Comparison of ENCODE assay signal across 28 mouse cellular contexts in genomic region chr5:117731311-117731710, GRCm38 (mm10). TPM values are rescaled to one million over a fixed set of nuclear protein-coding genes. Genes with fewer than 3 reads are reported as not detected.
DNase-seq lines count a peak whose midpoint lies in the region; ATAC-seq lines count a peak whose summit lies in the region.
"Had no signal": no experiment of that assay in that cellular context is flagged by ENCODE, and none has a peak within 500 bp of the region (broad histone marks: within the 10 kb centered on the region; RNA-seq: fewer than 3 reads in every experiment).

No protein-coding gene starts in this region.

- H3K4me3 ChIP-seq in kidney, embryonic 16.5 days (ENCODE audit: low read length): no peak overlapping the region
- H3K4me3 ChIP-seq in kidney, embryonic 14.5 days (ENCODE audit: low read length): no peak overlapping the region
- H3K4me3 ChIP-seq: embryonic facial prominence, embryonic 12.5 days; embryonic facial prominence, embryonic 15.5 days; forebrain, embryonic 12.5 days; heart, adult 2 months; heart, embryonic 10.5 days; heart, embryonic 13.5 days; hindbrain, embryonic 12.5 days; hindbrain, embryonic 15.5 days; intestine, embryonic 15.5 days had no signal

- no peak overlapping the region for H3K9ac ChIP-seq in kidney, embryonic 16.5 days (replicated peaks; ENCODE audit: low read length)
- no peak overlapping the region for H3K9ac ChIP-seq in kidney, embryonic 14.5 days (ENCODE audit: low read depth, low read length)
- H3K9ac ChIP-seq: embryonic facial prominence, embryonic 12.5 days; embryonic facial prominence, embryonic 15.5 days; forebrain, embryonic 12.5 days; heart, embryonic 13.5 days; hindbrain, embryonic 12.5 days; hindbrain, embryonic 15.5 days; intestine, embryonic 15.5 days had no signal

- DNase-seq in adrenal gland, adult (ENCODE audit: inconsistent age in 2 of 2, low spot score in 1 of 2): peak; percentile 54 to 89
- no peak for DNase-seq in adrenal gland, postnatal 4 days (ENCODE audit: low spot score in 2 of 2)
- peak; percentile 78 for DNase-seq in adrenal gland, adult 2 months
- peak; percentile 69 for DNase-seq in adrenal gland, postnatal 14 days
- no peak for DNase-seq in right cerebral cortex, postnatal 14 days
- DNase-seq: cerebellum, adult 11 months; cerebellum, adult 2 months; cerebellum, adult 9-11 months; cerebellum, postnatal 25 days; gastrocnemius, postnatal 25 days; heart, adult 2 months; heart, postnatal 14 days; heart, postnatal 4 days; kidney, adult 11 months had no signal

- H3K4me2 ChIP-seq in kidney, embryonic 16.5 days (replicated peaks; ENCODE audit: low read depth, low read length): no peak overlapping the region
- H3K4me2 ChIP-seq in kidney, embryonic 14.5 days (replicated peaks; ENCODE audit: low read depth, low read length): no peak overlapping the region
- H3K4me2 ChIP-seq: embryonic facial prominence, embryonic 12.5 days; embryonic facial prominence, embryonic 15.5 days; forebrain, embryonic 12.5 days; heart, embryonic 13.5 days; hindbrain, embryonic 12.5 days; hindbrain, embryonic 15.5 days; intestine, embryonic 15.5 days had no signal

- H3K4me1 ChIP-seq in kidney, embryonic 16.5 days (ENCODE audit: insufficient read depth, low read length): peaks cover 13% of the 10 kb centered on the region
- H3K4me1 ChIP-seq in kidney, embryonic 14.5 days (ENCODE audit: control insufficient read depth, insufficient read depth, low read length): 0 out of 2 replicates have a peak, but pooled peaks cover 12% of the 10 kb centered on the region
- H3K4me1 ChIP-seq: embryonic facial prominence, embryonic 12.5 days; heart, embryonic 13.5 days; hindbrain, embryonic 15.5 days had no signal

- 70% methylated on average over 6 of the region's 6 CpGs for WGBS in kidney, embryonic 16.5 days
- WGBS in kidney, embryonic 14.5 days: 73% methylated on average over 6 of the region's 6 CpGs

- no peaks in the 10 kb centered on the region for H3K9me3 ChIP-seq in kidney, embryonic 16.5 days (ENCODE audit: low read length)
- no peaks in the 10 kb centered on the region for H3K9me3 ChIP-seq in kidney, embryonic 14.5 days (ENCODE audit: control insufficient read depth, low read length)
- H3K9me3 ChIP-seq: embryonic facial prominence, embryonic 12.5 days; embryonic facial prominence, embryonic 15.5 days; forebrain, embryonic 12.5 days; heart, embryonic 10.5 days; heart, embryonic 13.5 days; hindbrain, embryonic 12.5 days; hindbrain, embryonic 15.5 days; intestine, embryonic 15.5 days had no signal

- H3K27ac ChIP-seq in kidney, embryonic 16.5 days (ENCODE audit: low read length): 0 out of 2 replicates have a peak overlapping the region, but pooled peaks have one; percentile 13
- no peak overlapping the region for H3K27ac ChIP-seq in kidney, embryonic 14.5 days (ENCODE audit: low read depth, low read length)
- H3K27ac ChIP-seq: embryonic facial prominence, embryonic 12.5 days; embryonic facial prominence, embryonic 15.5 days; forebrain, embryonic 12.5 days; heart, adult 2 months; heart, embryonic 10.5 days; heart, embryonic 13.5 days; hindbrain, embryonic 12.5 days; hindbrain, embryonic 15.5 days; intestine, embryonic 15.5 days had no signal

- no peaks in the 10 kb centered on the region for H3K27me3 ChIP-seq in kidney, embryonic 16.5 days (ENCODE audit: insufficient read depth, low read length)
- no peaks in the 10 kb centered on the region for H3K27me3 ChIP-seq in kidney, embryonic 14.5 days (ENCODE audit: control insufficient read depth, insufficient read depth, low read length)
- H3K27me3 ChIP-seq: embryonic facial prominence, embryonic 12.5 days; embryonic facial prominence, embryonic 15.5 days; forebrain, embryonic 12.5 days; heart, embryonic 13.5 days; hindbrain, embryonic 12.5 days; hindbrain, embryonic 15.5 days; intestine, embryonic 15.5 days had no signal

- ATAC-seq in kidney, embryonic 16.5 days (ENCODE audit: low FRiP score, low TSS enrichment): no peak
- ATAC-seq in kidney, embryonic 14.5 days (ENCODE audit: low FRiP score, low TSS enrichment): no peak
- no peak for ATAC-seq in granulocyte monocyte progenitor cell, adult 5-6 weeks (replicated peaks; ENCODE audit: poor library complexity, severe bottlenecking)
- ATAC-seq: activated CD4-positive, CD25-positive, alpha-beta regulatory T cell, adult 4 months; forebrain, embryonic 16.5 days; intestine, embryonic 15.5 days had no signal

- no peaks in the 10 kb centered on the region for H3K36me3 ChIP-seq in kidney, embryonic 16.5 days (ENCODE audit: insufficient read depth, low read length)
- no peaks in the 10 kb centered on the region for H3K36me3 ChIP-seq in kidney, embryonic 14.5 days (ENCODE audit: control insufficient read depth, insufficient read depth, low read length)
- H3K36me3 ChIP-seq: embryonic facial prominence, embryonic 12.5 days; embryonic facial prominence, embryonic 15.5 days; forebrain, embryonic 12.5 days; heart, embryonic 10.5 days; heart, embryonic 13.5 days; hindbrain, embryonic 12.5 days; hindbrain, embryonic 15.5 days; intestine, embryonic 15.5 days had no signal

RNA-seq across cellular contexts. Expression of gene Nos1, which starts 49.5 kb away (rescaled TPM):
- 1 to 10 TPM; 1.1 to 1.3 TPM for total RNA-seq in adrenal gland, postnatal 4 days (2021)
- polyA plus RNA-seq in kidney, embryonic 16.5 days (2015; fragmentation: Nextera tagmentation; extraction: Ambion mirVana): 1.0 and 1.1 TPM in 2 replicates
- 0.76 and 0.96 TPM in 2 replicates for polyA plus RNA-seq in kidney, embryonic 14.5 days (2014; fragmentation: Nextera tagmentation; extraction: Ambion mirVana)
- total RNA-seq in adrenal gland, adult 2 months (2021): under 1 TPM; 0.24 to 0.35 TPM
- polyA plus RNA-seq in adrenal gland, adult 2 months (2012; rRNA removed): 0.13 and 0.20 TPM in 2 replicates
- total RNA-seq in adrenal gland, postnatal 14 days (2021): 0.30 and 0.53 TPM in 2 replicates
- not detected in 2 replicates for total RNA-seq in granulocyte monocyte progenitor cell, adult 5-6 weeks (2014; fragmentation: Nextera tagmentation)
- not detected in 2 replicates for total RNA-seq in granulocyte monocyte progenitor cell, adult 5-6 weeks (2017)
- total RNA-seq: common myeloid progenitor, adult 5-6 weeks had no signal

Comparison
In these comparisons a context has a peak if more than half of its experiments do, and no peak if none do; other contexts are left out.
1. DNase-seq: peak in adrenal gland, adult (2 of 2), adrenal gland, adult 2 months (single experiment) and adrenal gland, postnatal 14 days (single experiment); none in adrenal gland, postnatal 4 days (0 of 2) and right cerebral cortex, postnatal 14 days (single experiment).